Mouse (Mus musculus) heart, adult 2 months (tissue): ENCODE results near the gene Ppp1r37.
A peak's percentile ranks its signal among the peaks of the same experiment; 100 is the strongest.

Experiments used
- CTCF ChIP-seq: fragments of 200-600 bp; IDR thresholded peaks from 2 replicates; pipeline ENCODE4 v1.8.1; 2022; ENCODE audit warnings: antibody characterized with exemption, mild to moderate bottlenecking, moderate library complexity
- EP300 ChIP-seq: fragments of 200-500 bp; IDR thresholded peaks from 2 replicates; pipeline ENCODE4 v1.6.1; 2011; ENCODE audit warnings: low read depth, low read length, control low read depth; ENCODE audit not compliant: insufficient read depth

- TF ChIP-seq CTCF: peak; percentile 44
- no peak for TF ChIP-seq EP300
These were observed 48.1 kb upstream of the Ppp1r37 start for GRCm38 (mm10) chr7:19610969-19611368.
